Mouse (Mus musculus) liver, embryonic 14.5 days (tissue): ENCODE data around the gene Rhbdf2. TPM values are rescaled to one million over a fixed set of nuclear protein-coding genes. Genes with fewer than 3 reads are reported as not detected.

Experiments used
- ATAC-seq: fragments of 200-750 bp; cut with Nextera tagmentation; 2 replicates; pipeline ENCODE4 v1.8.0; 2017; ENCODE audit warnings: moderate number of reproducible peaks, mild to moderate bottlenecking, moderate library complexity; ENCODE audit not compliant: insufficient read depth
- DNase-seq, 3 experiments: peaks; one replicate each; pipeline ENCODE4 v3.0.0-alpha.2; 2012 to 2013; ENCODE audit warnings: low read depth in 3 of 3, low spot score in 3 of 3
- H3K27ac ChIP-seq: fragments of 300-500 bp; sonication (generic); 2 replicates; pipeline ENCODE4 v1.5.1; 2014; ENCODE audit warnings: moderate library complexity, mild to moderate bottlenecking, control low read depth, inconsistent platforms
- H3K27me3 ChIP-seq: fragments of 300-500 bp; sonication (generic); 2 replicates; pipeline ENCODE4 v1.6.1; 2014; ENCODE audit warnings: mild to moderate bottlenecking, low read length, moderate library complexity; ENCODE audit not compliant: control insufficient read depth, insufficient read depth
- H3K36me3 ChIP-seq: fragments of 300-500 bp; sonication (generic); replicated peaks from 2 replicates; pipeline ENCODE4 v1.6.1; 2014; ENCODE audit warnings: low read depth; ENCODE audit not compliant: control insufficient read depth, insufficient read depth
- H3K4me1 ChIP-seq, 2 experiments: fragments of 200-500 bp in 1 of 2; fragments of 300-500 bp in 1 of 2; sonication (generic) in 1 of 2; replicated peaks; 2 replicates each; pipeline ENCODE4 v1.6.1; 2012 to 2014; ENCODE audit warnings: antibody characterized with exemption in 1 of 2, inconsistent platforms in 1 of 2, low read length in 1 of 2; ENCODE audit not compliant: control insufficient read depth in 2 of 2, insufficient read depth in 2 of 2
- H3K4me2 ChIP-seq: fragments of 300-500 bp; sonication (generic); 2 replicates; pipeline ENCODE4 v1.6.1; 2014; ENCODE audit warnings: low read depth, mild to moderate bottlenecking, control low read depth, moderate library complexity
- H3K4me3 ChIP-seq, 2 experiments: fragments of 200-500 bp in 1 of 2; fragments of 300-500 bp in 1 of 2; sonication (generic) in 1 of 2; 2 replicates each; pipeline ENCODE4 v1.5.1; 2012 to 2014; ENCODE audit warnings: low read depth in 2 of 2, low read length in 2 of 2, mild to moderate bottlenecking in 2 of 2, control low read depth in 1 of 2, inconsistent platforms in 1 of 2, moderate library complexity in 1 of 2; ENCODE audit not compliant: insufficient read depth in 1 of 2
- H3K9ac ChIP-seq: fragments of 300-500 bp; sonication (generic); replicated peaks from 2 replicates; pipeline ENCODE4 v1.6.1; 2014; ENCODE audit warnings: mild to moderate bottlenecking, control low read depth, moderate library complexity
- H3K9me3 ChIP-seq: fragments of 300-500 bp; sonication (generic); 2 replicates; pipeline ENCODE4 v1.6.1; 2016; ENCODE audit warnings: low read length, mixed read lengths; ENCODE audit not compliant: control insufficient read depth
- CTCF ChIP-seq: IDR thresholded peaks from 2 replicates; pipeline ENCODE4 v1.5.1; 2016; ENCODE audit warnings: antibody characterized with exemption, low read depth, control low read depth
- EP300 ChIP-seq: IDR thresholded peaks from 2 replicates; pipeline ENCODE4 v1.6.1; 2016; ENCODE audit warnings: antibody characterized with exemption, low read depth
- WGBS: fragments of 180-500 bp; shearing (Covaris S2); extraction: QIAGEN DNeasy Blood & Tissue Kit; methylation state at CpG from one replicate; pipeline ENCODE4 v1.1.7; 2014; ENCODE audit not compliant: insufficient replicate concordance; 5-methylcytosine and 5-hydroxymethylcytosine counted together
- polyA plus RNA-seq, 2 experiments: library from polyadenylated mRNA; depleted of rRNA in 1 of 2; stranded (reverse) in 1 of 2; unstranded in 1 of 2; fragments of >200 nt; fragmentation: Nextera tagmentation in 1 of 2; extraction: Ambion mirVana in 1 of 2; gene quantifications; 2 replicates each; pipeline versions ENCODE4 v1.2.1 to v1.2.3; 2012 to 2014

Rhbdf2 gene
- polyA plus RNA-seq, 2 experiments: 3.8 to 8.3 TPM

GRCm38 (mm10) chr11:116632962-116633361 is 6.1 kb upstream of the Rhbdf2 start:
- Histone ChIP-seq H3K4me3 (no peak overlapping the region), H3K9ac (no peak overlapping the region), H3K36me3 (no peaks in the 10 kb centered on the region), H3K4me2 (no peak overlapping the region), H3K9me3 (no peaks in the 10 kb centered on the region), H3K4me1 (no peaks in the 10 kb centered on the region), H3K27ac (no peak overlapping the region), H3K27me3 (no peaks in the 10 kb centered on the region)
- no peak for ATAC-seq
- DNase-seq: no peak
- TF ChIP-seq CTCF (no peak), EP300 (no peak)
- WGBS: 79% methylated on average over 10 of the region's 10 CpGs

DNA sequence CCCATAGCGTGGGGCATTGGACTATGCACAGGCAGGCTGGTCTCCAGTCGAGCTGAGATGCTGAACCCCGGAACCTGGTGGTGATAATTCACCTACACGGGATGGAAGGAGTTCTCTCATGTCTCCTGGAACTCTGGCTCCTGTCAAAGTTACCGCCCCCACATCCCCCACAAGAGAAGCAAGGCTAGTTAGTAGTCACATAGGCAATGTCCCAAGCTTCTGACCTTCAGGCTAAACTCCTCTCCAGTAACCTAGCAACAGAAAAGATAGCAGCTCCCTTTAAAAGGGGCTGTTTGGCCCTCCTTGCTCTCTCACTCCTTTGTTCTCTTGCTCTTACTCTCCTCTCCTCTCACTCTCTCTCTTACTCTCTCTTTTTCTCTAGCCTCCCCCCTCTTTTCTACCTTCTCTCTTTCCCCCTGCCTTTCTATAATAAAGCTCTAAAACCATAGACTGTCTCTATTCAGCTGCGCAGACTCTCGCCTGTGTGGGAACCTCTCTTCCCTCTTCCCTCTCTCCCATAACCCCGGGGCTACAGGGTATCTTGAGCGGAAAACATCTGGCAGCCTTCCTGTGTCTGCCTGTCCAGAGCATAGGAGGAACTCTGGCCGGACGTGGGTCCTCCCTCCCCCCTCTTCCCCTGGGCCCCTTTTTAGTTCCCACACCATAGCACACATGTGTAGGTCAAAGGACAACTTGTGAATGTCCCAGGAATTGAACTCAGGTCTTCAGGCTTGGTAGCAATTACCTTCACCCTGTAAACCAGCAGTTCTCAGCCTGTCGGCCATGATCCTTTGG is 3.5 kb upstream of the Rhbdf2 start:
- ATAC-seq: no peak
- H3K4me2 ChIP-seq: no peak overlapping the region
- DNase-seq: no peak
- 35% methylated on average over 12 of the region's 12 CpGs for WGBS
- H3K27me3 ChIP-seq: no peaks in the 10 kb centered on the region
- H3K4me3 ChIP-seq: no peak overlapping the region
- H3K9me3 ChIP-seq: no peaks in the 10 kb centered on the region
- TF ChIP-seq CTCF: no peak
- no peak for TF ChIP-seq EP300
- H3K9ac ChIP-seq: no peak overlapping the region
- no peaks in the 10 kb centered on the region for H3K36me3 ChIP-seq
- peaks cover 2 to 6% of the 10 kb centered on the region in 2 experiments for H3K4me1 ChIP-seq
- no peak overlapping the region for H3K27ac ChIP-seq

GRCm38 (mm10) chr11:116629472-116629871 is 2.7 kb upstream of the Rhbdf2 start:
- Histone ChIP-seq H3K4me3 (no peak overlapping the region), H3K4me1 (peaks cover 11 to 15% of the 10 kb centered on the region in 2 experiments), H3K9ac (no peak overlapping the region), H3K27ac (no peak overlapping the region), H3K9me3 (no peaks in the 10 kb centered on the region), H3K27me3 (no peaks in the 10 kb centered on the region), H3K4me2 (no peak overlapping the region), H3K36me3 (no peaks in the 10 kb centered on the region)
- 61% methylated on average over 6 of the region's 6 CpGs for WGBS
- ATAC-seq (no peak), DNase-seq (no peak)
- TF ChIP-seq CTCF (no peak), EP300 (no peak)

- H3K27me3 ChIP-seq: no peaks in the 10 kb centered on the region
These were observed 1.9 kb upstream of the Rhbdf2 start for GRCm38 (mm10) chr11:116628712-116629111.

More at GRCm38 (mm10) chr11:116628712-116629111, 1.9 kb upstream of the Rhbdf2 start:
- peaks cover 14 to 18% of the 10 kb centered on the region in 2 experiments for H3K4me1 ChIP-seq
- DNase-seq: peak; percentile 69 to 78 (median 74)
- 60% methylated on average over 9 of the region's 9 CpGs for WGBS
- TF ChIP-seq CTCF (peak; percentile 99), EP300 (no peak)
- 0 out of 2 replicates have a peak, but pooled peaks have one; percentile 13 for ATAC-seq
- no peak overlapping the region for H3K4me2 ChIP-seq
- no peak overlapping the region for H3K27ac ChIP-seq
- no peak overlapping the region for H3K9ac ChIP-seq
- no peak overlapping the region for H3K4me3 ChIP-seq
- no peaks in the 10 kb centered on the region for H3K36me3 ChIP-seq
- H3K9me3 ChIP-seq: no peaks in the 10 kb centered on the region
